Mouse (Mus musculus): ENCODE measurements at regions not wholly inside any gene's neighbourhood (a gene's known extent, or its start where the extent isn't known, plus 50 kb on each side); places are given as distances from the start of the nearest gene placed in this dataset.

GRCm38 (mm10) chr1:80062121-80062520 lies 156.2 kb downstream of the Fam124b start:
- Histone ChIP-seq H3K27me3 (replicated peaks) (no peaks in the 10 kb centered on the region), H3K36me3 (no peaks in the 10 kb centered on the region), H3K4me3 (replicated peaks) (no peak overlapping the region), H3K9me3 (no peaks in the 10 kb centered on the region), H3K27ac (no peak overlapping the region), H3K4me2 (replicated peaks) (no peak overlapping the region), H3K9ac (no peak overlapping the region), H3K4me1 (replicated peaks) (no peaks in the 10 kb centered on the region)
- no peak for ATAC-seq
- WGBS, result 65% methylated on average over 1 of the region's 1 CpGs

- no peak for ATAC-seq
- H3K27ac ChIP-seq, result no peak overlapping the region
- no peaks in the 10 kb centered on the region for H3K36me3 ChIP-seq
- H3K9me3 ChIP-seq, result no peaks in the 10 kb centered on the region
- 66% methylated on average over 7 of the region's 7 CpGs for WGBS
- H3K4me3 ChIP-seq (replicated peaks), result no peak overlapping the region
- no peak overlapping the region for H3K4me2 ChIP-seq (replicated peaks)
- no peaks in the 10 kb centered on the region for H3K4me1 ChIP-seq (replicated peaks)
- no peak overlapping the region for H3K9ac ChIP-seq
- H3K27me3 ChIP-seq (replicated peaks), result no peaks in the 10 kb centered on the region
Observed at GRCm38 (mm10) chr1:80061632-80062031, 156.6 kb downstream of the Fam124b start.

GRCm38 (mm10) chr1:80045141-80045540 lies 173.1 kb downstream of the Fam124b start:
- no peaks in the 10 kb centered on the region for H3K9me3 ChIP-seq
- H3K4me2 ChIP-seq (replicated peaks), result no peak overlapping the region
- ATAC-seq, result no peak
- 84% methylated on average over 10 of the region's 10 CpGs for WGBS
- no peak overlapping the region for H3K27ac ChIP-seq
- no peaks in the 10 kb centered on the region for H3K36me3 ChIP-seq
- no peak overlapping the region for H3K4me3 ChIP-seq (replicated peaks)
- H3K27me3 ChIP-seq (replicated peaks), result no peaks in the 10 kb centered on the region
- no peaks in the 10 kb centered on the region for H3K4me1 ChIP-seq (replicated peaks)
- no peak overlapping the region for H3K9ac ChIP-seq

GRCm38 (mm10) chr1:80040409-80040808 lies 177.9 kb downstream of the Fam124b start:
- H3K27me3 ChIP-seq (replicated peaks), result no peaks in the 10 kb centered on the region
- no peaks in the 10 kb centered on the region for H3K9me3 ChIP-seq
- no peak overlapping the region for H3K4me3 ChIP-seq (replicated peaks)
- no peak overlapping the region for H3K27ac ChIP-seq
- no peaks in the 10 kb centered on the region for H3K4me1 ChIP-seq (replicated peaks)
- H3K4me2 ChIP-seq (replicated peaks), result no peak overlapping the region
- no peak for ATAC-seq
- no peak overlapping the region for H3K9ac ChIP-seq
- no peaks in the 10 kb centered on the region for H3K36me3 ChIP-seq
- 67% methylated on average over 3 of the region's 3 CpGs for WGBS

GRCm38 (mm10) chr1:80039891-80040290 lies 178.4 kb downstream of the Fam124b start:
- WGBS, result 52% methylated on average over 3 of the region's 3 CpGs
- no peaks in the 10 kb centered on the region for H3K27me3 ChIP-seq (replicated peaks)
- ATAC-seq, result no peak

GRCm38 (mm10) chr1:80039161-80039560 lies 178.2 kb upstream of the Serpine2 start:
- H3K27ac ChIP-seq, result no peak overlapping the region
- H3K9ac ChIP-seq, result no peak overlapping the region
- H3K36me3 ChIP-seq, result no peaks in the 10 kb centered on the region
- H3K27me3 ChIP-seq (replicated peaks), result no peaks in the 10 kb centered on the region
- no peaks in the 10 kb centered on the region for H3K9me3 ChIP-seq
- ATAC-seq, result no peak
- no peaks in the 10 kb centered on the region for H3K4me1 ChIP-seq (replicated peaks)
- no peak overlapping the region for H3K4me2 ChIP-seq (replicated peaks)
- 89% methylated on average over 4 of the region's 4 CpGs for WGBS
- H3K4me3 ChIP-seq (replicated peaks), result no peak overlapping the region

More at GRCm38 (mm10) chr1:80039891-80040290, 178.4 kb downstream of the Fam124b start:
- Histone ChIP-seq H3K36me3 (no peaks in the 10 kb centered on the region), H3K27ac (no peak overlapping the region), H3K4me2 (replicated peaks) (no peak overlapping the region), H3K9me3 (no peaks in the 10 kb centered on the region), H3K4me3 (replicated peaks) (no peak overlapping the region), H3K9ac (no peak overlapping the region), H3K4me1 (replicated peaks) (no peaks in the 10 kb centered on the region)

- no peak for ATAC-seq
- H3K9ac ChIP-seq, result no peak overlapping the region
- no peaks in the 10 kb centered on the region for H3K36me3 ChIP-seq
- H3K4me2 ChIP-seq (replicated peaks), result no peak overlapping the region
- H3K27ac ChIP-seq, result no peak overlapping the region
- no peaks in the 10 kb centered on the region for H3K9me3 ChIP-seq
- H3K4me1 ChIP-seq (replicated peaks), result no peaks in the 10 kb centered on the region
- no peak overlapping the region for H3K4me3 ChIP-seq (replicated peaks)
- no peaks in the 10 kb centered on the region for H3K27me3 ChIP-seq (replicated peaks)
Observed at GRCm38 (mm10) chr1:80038059-80038458, 177.1 kb upstream of the Serpine2 start.

- no peaks in the 10 kb centered on the region for H3K9me3 ChIP-seq
- no peak for ATAC-seq
- no peaks in the 10 kb centered on the region for H3K4me1 ChIP-seq (replicated peaks)
- H3K9ac ChIP-seq, result no peak overlapping the region
- no peak overlapping the region for H3K4me3 ChIP-seq (replicated peaks)
- WGBS, result 86% methylated on average over 4 of the region's 4 CpGs
- H3K27me3 ChIP-seq (replicated peaks), result no peaks in the 10 kb centered on the region
- no peak overlapping the region for H3K4me2 ChIP-seq (replicated peaks)
- H3K27ac ChIP-seq, result no peak overlapping the region
- H3K36me3 ChIP-seq, result no peaks in the 10 kb centered on the region
Observed at GRCm38 (mm10) chr1:80036436-80036835, 175.5 kb upstream of the Serpine2 start.

- no peak for ATAC-seq
- no peak overlapping the region for H3K4me2 ChIP-seq (replicated peaks)
- no peaks in the 10 kb centered on the region for H3K4me1 ChIP-seq (replicated peaks)
- no peaks in the 10 kb centered on the region for H3K27me3 ChIP-seq (replicated peaks)
- H3K27ac ChIP-seq, result no peak overlapping the region
- 38% methylated on average over 6 of the region's 6 CpGs for WGBS
- no peaks in the 10 kb centered on the region for H3K9me3 ChIP-seq
- H3K4me3 ChIP-seq (replicated peaks), result no peak overlapping the region
- H3K9ac ChIP-seq, result no peak overlapping the region
- H3K36me3 ChIP-seq, result no peaks in the 10 kb centered on the region
Observed at GRCm38 (mm10) chr1:80033522-80033921, 172.5 kb upstream of the Serpine2 start.

GRCm38 (mm10) chr1:80033121-80033520 lies 172.1 kb upstream of the Serpine2 start:
- ATAC-seq, result no peak
- Histone ChIP-seq H3K9me3 (no peaks in the 10 kb centered on the region), H3K9ac (no peak overlapping the region), H3K4me2 (replicated peaks) (no peak overlapping the region), H3K36me3 (no peaks in the 10 kb centered on the region), H3K4me3 (replicated peaks) (no peak overlapping the region), H3K27ac (no peak overlapping the region), H3K4me1 (replicated peaks) (no peaks in the 10 kb centered on the region), H3K27me3 (replicated peaks) (no peaks in the 10 kb centered on the region)
- 58% methylated on average over 2 of the region's 2 CpGs for WGBS

GRCm38 (mm10) chr1:80032464-80032863 lies 171.5 kb upstream of the Serpine2 start:
- no peak overlapping the region for H3K4me2 ChIP-seq (replicated peaks)
- no peaks in the 10 kb centered on the region for H3K9me3 ChIP-seq
- H3K9ac ChIP-seq, result no peak overlapping the region
- H3K27ac ChIP-seq, result no peak overlapping the region
- no peak for ATAC-seq
- H3K4me3 ChIP-seq (replicated peaks), result no peak overlapping the region
- no peaks in the 10 kb centered on the region for H3K27me3 ChIP-seq (replicated peaks)
- no peaks in the 10 kb centered on the region for H3K36me3 ChIP-seq
- no peaks in the 10 kb centered on the region for H3K4me1 ChIP-seq (replicated peaks)

GRCm38 (mm10) chr1:80030635-80031034 lies 169.7 kb upstream of the Serpine2 start:
- no peaks in the 10 kb centered on the region for H3K36me3 ChIP-seq
- H3K9me3 ChIP-seq, result no peaks in the 10 kb centered on the region
- no peaks in the 10 kb centered on the region for H3K27me3 ChIP-seq (replicated peaks)
- no peak overlapping the region for H3K9ac ChIP-seq
- no peak overlapping the region for H3K4me3 ChIP-seq (replicated peaks)
- H3K4me2 ChIP-seq (replicated peaks), result no peak overlapping the region
- H3K4me1 ChIP-seq (replicated peaks), result no peaks in the 10 kb centered on the region
- peak; percentile 32; the same call in 1 of the 2 replicates for ATAC-seq
- H3K27ac ChIP-seq, result no peak overlapping the region
- WGBS, result 59% methylated on average over 1 of the region's 1 CpGs

- WGBS, result 67% methylated on average over 3 of the region's 3 CpGs
- Histone ChIP-seq H3K4me3 (replicated peaks) (no peak overlapping the region), H3K36me3 (no peaks in the 10 kb centered on the region), H3K4me2 (replicated peaks) (no peak overlapping the region), H3K27me3 (replicated peaks) (no peaks in the 10 kb centered on the region), H3K9me3 (no peaks in the 10 kb centered on the region), H3K27ac (no peak overlapping the region), H3K4me1 (replicated peaks) (no peaks in the 10 kb centered on the region), H3K9ac (no peak overlapping the region)
- peak; percentile 90; the same call in 1 of the 2 replicates for ATAC-seq
Observed at GRCm38 (mm10) chr1:80030224-80030623, 169.2 kb upstream of the Serpine2 start.
